Mouse (Mus musculus): ENCODE measurements at regions not wholly inside any gene's neighbourhood (a gene's known extent, or its start where the extent isn't known, plus 50 kb on each side); places are given as distances from the start of the nearest gene placed in this dataset.

GRCm38 (mm10) chr1:35879388-35880093 lies 188.7 kb upstream of the Hs6st1 start:
- no peaks in the 10 kb centered on the region for H3K9me3 ChIP-seq (ENCODE audit: control insufficient read depth, low read length)
- no peak overlapping the region for H3K27ac ChIP-seq (ENCODE audit: low read depth, low read length)
- H3K36me3 ChIP-seq (ENCODE audit: control insufficient read depth, insufficient read depth, low read length) = no peaks in the 10 kb centered on the region
- no peak for ATAC-seq (replicated peaks; ENCODE audit: low FRiP score)
- H3K27me3 ChIP-seq (replicated peaks; ENCODE audit: control insufficient read depth, insufficient read depth, low read length) = no peaks in the 10 kb centered on the region
- no peak overlapping the region for H3K4me3 ChIP-seq (ENCODE audit: low read depth, low read length)
- 76% methylated on average over 11 of the region's 11 CpGs for WGBS
- H3K4me2 ChIP-seq = no peak overlapping the region
- H3K4me1 ChIP-seq (replicated peaks; ENCODE audit: control insufficient read depth, insufficient read depth, low read length) = no peaks in the 10 kb centered on the region; the same call in 1 of the 2 replicates
- H3K9ac ChIP-seq (ENCODE audit: low read depth, low read length) = no peak overlapping the region
- DNase-seq (ENCODE audit: low spot score) = no peak

- WGBS = 73% methylated on average over 6 of the region's 6 CpGs
- ATAC-seq (replicated peaks; ENCODE audit: low FRiP score) = no peak
- H3K27ac ChIP-seq (ENCODE audit: low read depth, low read length) = no peak overlapping the region
- H3K4me1 ChIP-seq (replicated peaks; ENCODE audit: control insufficient read depth, insufficient read depth, low read length) = no peaks in the 10 kb centered on the region; the same call in 1 of the 2 replicates
- H3K4me3 ChIP-seq (ENCODE audit: low read depth, low read length) = no peak overlapping the region
- DNase-seq (ENCODE audit: low spot score) = no peak
- no peak overlapping the region for H3K9ac ChIP-seq (ENCODE audit: low read depth, low read length)
- no peaks in the 10 kb centered on the region for H3K36me3 ChIP-seq (ENCODE audit: control insufficient read depth, insufficient read depth, low read length)
- H3K27me3 ChIP-seq (replicated peaks; ENCODE audit: control insufficient read depth, insufficient read depth, low read length) = no peaks in the 10 kb centered on the region
- no peak overlapping the region for H3K4me2 ChIP-seq
- no peaks in the 10 kb centered on the region for H3K9me3 ChIP-seq (ENCODE audit: control insufficient read depth, low read length)
These were observed 187.5 kb upstream of the Hs6st1 start for GRCm38 (mm10) chr1:35880562-35881265.

DNA sequence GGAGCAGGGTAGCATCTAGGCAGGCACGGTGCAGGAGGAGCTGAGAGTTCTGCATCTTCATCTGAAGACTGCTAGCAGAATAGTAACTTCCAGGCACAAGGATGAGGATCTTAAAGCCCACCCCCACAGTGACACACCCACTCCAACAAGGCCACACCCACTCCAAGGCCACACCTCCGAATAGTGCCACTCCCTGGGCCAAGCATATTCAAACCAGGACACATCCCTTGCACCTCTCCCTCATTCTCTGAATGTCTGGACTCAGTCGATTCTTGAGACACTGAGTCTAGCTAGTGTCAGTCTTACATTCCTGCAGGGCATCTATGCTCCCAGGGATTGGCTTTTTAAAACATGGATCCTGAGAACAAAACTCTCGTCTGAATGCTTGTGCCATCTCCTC lies 186.7 kb upstream of the Hs6st1 start:
- no peaks in the 10 kb centered on the region for H3K4me1 ChIP-seq (replicated peaks; ENCODE audit: control insufficient read depth, insufficient read depth, low read length)
- 74% methylated on average over 4 of the region's 4 CpGs for WGBS
- H3K9me3 ChIP-seq (ENCODE audit: control insufficient read depth, low read length) = no peaks in the 10 kb centered on the region
- H3K36me3 ChIP-seq (ENCODE audit: control insufficient read depth, insufficient read depth, low read length) = no peaks in the 10 kb centered on the region
- ATAC-seq (replicated peaks; ENCODE audit: low FRiP score) = no peak
- no peak overlapping the region for H3K4me3 ChIP-seq (ENCODE audit: low read depth, low read length)
- H3K9ac ChIP-seq (ENCODE audit: low read depth, low read length) = no peak overlapping the region
- no peak overlapping the region for H3K27ac ChIP-seq (ENCODE audit: low read depth, low read length)
- no peak for DNase-seq (ENCODE audit: low spot score)
- no peak overlapping the region for H3K4me2 ChIP-seq
- no peaks in the 10 kb centered on the region for H3K27me3 ChIP-seq (replicated peaks; ENCODE audit: control insufficient read depth, insufficient read depth, low read length)

DNA sequence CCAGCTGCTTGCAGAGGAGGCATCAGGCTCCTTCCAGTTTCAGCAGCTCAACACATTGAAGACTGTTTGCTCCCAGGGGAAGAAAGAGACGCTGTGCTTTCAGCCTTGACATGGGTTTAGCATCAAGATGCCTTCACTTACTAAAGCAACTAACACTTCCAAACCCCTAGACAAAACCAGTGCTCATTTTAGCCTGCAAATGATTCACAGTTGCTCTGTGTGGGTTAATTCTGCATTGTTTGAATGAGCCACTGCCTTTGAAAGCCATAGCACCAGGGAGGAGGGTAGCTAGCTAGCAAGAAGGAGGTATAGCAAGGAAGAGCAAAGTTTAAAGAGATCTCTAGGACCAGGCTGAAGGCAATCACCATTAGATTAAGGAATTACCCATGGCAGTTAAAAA lies 186.1 kb upstream of the Hs6st1 start:
- WGBS = 71% methylated on average over 1 of the region's 1 CpGs
- H3K36me3 ChIP-seq (ENCODE audit: control insufficient read depth, insufficient read depth, low read length) = no peaks in the 10 kb centered on the region

GRCm38 (mm10) chr1:35889731-35890499 lies 178.3 kb upstream of the Hs6st1 start:
- Histone ChIP-seq H3K9ac (ENCODE audit: low read depth, low read length) (no peak overlapping the region), H3K27ac (ENCODE audit: low read depth, low read length) (no peak overlapping the region), H3K4me3 (ENCODE audit: low read depth, low read length) (no peak overlapping the region), H3K4me1 (replicated peaks; ENCODE audit: control insufficient read depth, insufficient read depth, low read length) (no peaks in the 10 kb centered on the region), H3K4me2 (no peak overlapping the region), H3K27me3 (replicated peaks; ENCODE audit: control insufficient read depth, insufficient read depth, low read length) (no peaks in the 10 kb centered on the region), H3K36me3 (ENCODE audit: control insufficient read depth, insufficient read depth, low read length) (no peaks in the 10 kb centered on the region), H3K9me3 (ENCODE audit: control insufficient read depth, low read length) (peaks cover 1% of the 10 kb centered on the region; the same call in 1 of the 2 replicates)
- no peak for ATAC-seq (replicated peaks; ENCODE audit: low FRiP score)
- DNase-seq (ENCODE audit: low spot score) = no peak
- WGBS = 58% methylated on average over 19 of the region's 19 CpGs

More for the DNA sequence above, 186.1 kb upstream of the Hs6st1 start:
- ATAC-seq (replicated peaks; ENCODE audit: low FRiP score) (no peak), DNase-seq (ENCODE audit: low spot score) (no peak)
- Histone ChIP-seq H3K9me3 (ENCODE audit: control insufficient read depth, low read length) (no peaks in the 10 kb centered on the region), H3K4me2 (no peak overlapping the region), H3K27me3 (replicated peaks; ENCODE audit: control insufficient read depth, insufficient read depth, low read length) (no peaks in the 10 kb centered on the region), H3K4me3 (ENCODE audit: low read depth, low read length) (no peak overlapping the region), H3K9ac (ENCODE audit: low read depth, low read length) (no peak overlapping the region), H3K27ac (ENCODE audit: low read depth, low read length) (no peak overlapping the region), H3K4me1 (replicated peaks; ENCODE audit: control insufficient read depth, insufficient read depth, low read length) (no peaks in the 10 kb centered on the region)

GRCm38 (mm10) chr1:35890500-35890900 lies 177.7 kb upstream of the Hs6st1 start:
- Histone ChIP-seq H3K4me1 (replicated peaks; ENCODE audit: control insufficient read depth, insufficient read depth, low read length) (no peaks in the 10 kb centered on the region), H3K36me3 (ENCODE audit: control insufficient read depth, insufficient read depth, low read length) (no peaks in the 10 kb centered on the region), H3K9ac (ENCODE audit: low read depth, low read length) (no peak overlapping the region), H3K27me3 (replicated peaks; ENCODE audit: control insufficient read depth, insufficient read depth, low read length) (no peaks in the 10 kb centered on the region), H3K4me3 (ENCODE audit: low read depth, low read length) (no peak overlapping the region), H3K27ac (ENCODE audit: low read depth, low read length) (no peak overlapping the region), H3K9me3 (ENCODE audit: control insufficient read depth, low read length) (peaks cover 7% of the 10 kb centered on the region), H3K4me2 (no peak overlapping the region)
- 66% methylated on average over 15 of the region's 15 CpGs for WGBS
- DNase-seq (ENCODE audit: low spot score) (no peak), ATAC-seq (replicated peaks; ENCODE audit: low FRiP score) (no peak)

DNA sequence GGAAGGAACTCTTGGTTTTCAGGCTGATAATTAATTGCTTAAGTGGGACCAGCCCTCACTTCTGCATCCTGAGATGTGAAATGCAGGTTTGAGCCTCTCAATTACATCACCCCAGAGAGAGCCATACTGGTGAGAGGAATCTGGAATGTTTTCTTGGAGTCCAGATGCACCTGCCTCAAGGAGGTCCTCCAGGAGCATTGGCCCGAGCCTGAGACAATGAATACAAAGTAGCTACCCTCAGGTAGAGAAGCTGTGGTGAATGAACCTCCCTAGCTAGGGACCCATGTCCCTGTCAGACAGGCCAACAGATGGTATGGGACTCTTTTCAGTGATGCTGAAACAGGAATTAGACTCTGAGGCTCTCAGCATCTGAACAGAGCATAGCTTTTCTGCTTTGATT lies 168.7 kb upstream of the Hs6st1 start:
- H3K9ac ChIP-seq (ENCODE audit: low read depth, low read length) = no peak overlapping the region
- H3K4me1 ChIP-seq (replicated peaks; ENCODE audit: control insufficient read depth, insufficient read depth, low read length) = no peaks in the 10 kb centered on the region
- H3K27ac ChIP-seq (ENCODE audit: low read depth, low read length) = no peak overlapping the region
- no peaks in the 10 kb centered on the region for H3K27me3 ChIP-seq (replicated peaks; ENCODE audit: control insufficient read depth, insufficient read depth, low read length)
- H3K36me3 ChIP-seq (ENCODE audit: control insufficient read depth, insufficient read depth, low read length) = no peaks in the 10 kb centered on the region
- H3K9me3 ChIP-seq (ENCODE audit: control insufficient read depth, low read length) = peaks cover 11% of the 10 kb centered on the region
- no peak overlapping the region for H3K4me2 ChIP-seq
- no peak overlapping the region for H3K4me3 ChIP-seq (ENCODE audit: low read depth, low read length)
- ATAC-seq (replicated peaks; ENCODE audit: low FRiP score) = no peak
- DNase-seq (ENCODE audit: low spot score) = no peak
- WGBS = 64% methylated on average over 1 of the region's 1 CpGs

- no peak overlapping the region for H3K27ac ChIP-seq (ENCODE audit: low read depth, low read length)
- no peak overlapping the region for H3K9ac ChIP-seq (ENCODE audit: low read depth, low read length)
- no peak for DNase-seq (ENCODE audit: low spot score)
- H3K4me3 ChIP-seq (ENCODE audit: low read depth, low read length) = no peak overlapping the region
- H3K4me2 ChIP-seq = no peak overlapping the region
- no peaks in the 10 kb centered on the region for H3K36me3 ChIP-seq (ENCODE audit: control insufficient read depth, insufficient read depth, low read length)
- H3K4me1 ChIP-seq (replicated peaks; ENCODE audit: control insufficient read depth, insufficient read depth, low read length) = no peaks in the 10 kb centered on the region
- WGBS = 85% methylated on average over 9 of the region's 9 CpGs
- H3K9me3 ChIP-seq (ENCODE audit: control insufficient read depth, low read length) = no peaks in the 10 kb centered on the region
- ATAC-seq (replicated peaks; ENCODE audit: low FRiP score) = no peak
- no peaks in the 10 kb centered on the region for H3K27me3 ChIP-seq (replicated peaks; ENCODE audit: control insufficient read depth, insufficient read depth, low read length)
These were observed 164.1 kb upstream of the Hs6st1 start for GRCm38 (mm10) chr1:35904001-35904547.
